Mouse (Mus musculus): ENCODE measurements around the gene Gpr33.

GRCm38 (mm10) chr12:51974381-51974780 lies 53.5 kb downstream of the Gpr33 start:
- TF ChIP-seq POLR2A (IDR thresholded peaks at IDR 0.05; ENCODE audit: insufficient read depth, low read depth, low read length), result no peak
- TF ChIP-seq CTCF (IDR thresholded peaks at IDR 0.05; ENCODE audit: insufficient read depth, low read depth, low read length), result no peak
